Mouse (Mus musculus) cerebellum, postnatal 10 days (tissue): ENCODE data around the gene Crip2.

Experiments used
- DNase-seq, 2 experiments: peaks; one replicate each; pipeline ENCODE4 v3.0.0; 2021; ENCODE audit warnings: mixed read lengths in 2 of 2

The Crip2 gene

GRCm38 (mm10) chr12:113185442-113186291 lies 45.6 kb downstream of the Crip2 start, which contains the start of gene Tmem121:
Gene Tmem121, plus strand, starts transcription at chr12:113185930.
- peak; percentile 82 to 86 for DNase-seq

GRCm38 (mm10) chr12:113186326-113187010 lies 46.4 kb downstream of the Crip2 start:
- peak; percentile 59 to 69 for DNase-seq

GRCm38 (mm10) chr12:113187011-113187375 lies 47.0 kb downstream of the Crip2 start:
- peak; percentile 47 to 52 for DNase-seq

GRCm38 (mm10) chr12:113187584-113188295 lies 47.7 kb downstream of the Crip2 start:
- DNase-seq, result peak; percentile 97 to 98

GRCm38 (mm10) chr12:113188349-113189055 lies 48.5 kb downstream of the Crip2 start:
- DNase-seq, result peak; percentile 26 to 32

- no peak for DNase-seq
Measured at GRCm38 (mm10) chr12:113193423-113193822, 53.4 kb downstream of the Crip2 start.
